Mouse (Mus musculus) C2C12 (cell line): ENCODE measurements around the gene Dlgap1. TPM values are rescaled to one million over a fixed set of nuclear protein-coding genes. Genes with fewer than 3 reads are reported as not detected.

Experiments
- H3K27me3 ChIP-seq: one replicate; pipeline ENCODE4 v1.6.1; 2011; ENCODE audit not compliant: control insufficient read depth, insufficient read depth, insufficient read length
- H3K36me3 ChIP-seq: one replicate; pipeline ENCODE4 v1.6.1; 2011; ENCODE audit not compliant: control insufficient read depth, insufficient read depth
- H3K4me3 ChIP-seq: one replicate; pipeline ENCODE4 v1.5.1; 2011; ENCODE audit warnings: mild to moderate bottlenecking, control low read depth; ENCODE audit not compliant: poor library complexity, insufficient read depth, severe bottlenecking
- H3K79me2 ChIP-seq: one replicate; pipeline ENCODE4 v1.6.1; 2011; ENCODE audit not compliant: control insufficient read depth, insufficient read depth
- H3K79me3 ChIP-seq: one replicate; pipeline ENCODE4 v1.6.1; 2011; ENCODE audit warnings: low read depth, control low read depth
- H3ac ChIP-seq: one replicate; pipeline ENCODE3; 2011; ENCODE audit warnings: low read depth; ENCODE audit not compliant: control insufficient read depth, insufficient read length
- CEBPB ChIP-seq: IDR thresholded peaks from one replicate; pipeline ENCODE4 v1.6.1; 2011; ENCODE audit warnings: low read depth, mild to moderate bottlenecking, control low read depth, moderate library complexity
- CTCF ChIP-seq: IDR thresholded peaks from one replicate; pipeline ENCODE4 v1.5.1; 2011; ENCODE audit not compliant: control insufficient read depth, insufficient read depth, insufficient read length
- FOSL1 ChIP-seq: IDR thresholded peaks from one replicate; pipeline ENCODE4 v1.8.0; 2011; ENCODE audit warnings: mild to moderate bottlenecking, low read length; ENCODE audit not compliant: poor library complexity, insufficient read depth, severe bottlenecking
- MAX ChIP-seq: IDR thresholded peaks from one replicate; pipeline ENCODE4 v1.6.1; 2011; ENCODE audit warnings: mild to moderate bottlenecking, control low read depth
- MYOD1 ChIP-seq: IDR thresholded peaks from one replicate; pipeline ENCODE4 v1.6.1; 2011; ENCODE audit warnings: low read depth; ENCODE audit not compliant: control insufficient read depth, insufficient read length
- MYOG ChIP-seq: IDR thresholded peaks from one replicate; pipeline ENCODE4 v1.6.1; 2011; ENCODE audit not compliant: control insufficient read depth, insufficient read length; ENCODE audit errors: extremely low read depth
- USF1 ChIP-seq: IDR thresholded peaks from one replicate; pipeline ENCODE4 v1.6.1; 2011; ENCODE audit warnings: low read depth, mild to moderate bottlenecking, control low read depth, moderate library complexity
- polyA plus RNA-seq: library from polyadenylated mRNA; unstranded; fragments of >200 nt; fragmentation: generic; extraction: Trizol; gene quantifications from one replicate; pipeline ENCODE4 v1.2.1, GENCODE M21; 2012; ENCODE audit warnings: missing spikeins

Gene Dlgap1
- polyA plus RNA-seq, 1 experiment = 0.22 TPM

- H3K36me3 ChIP-seq = no peaks in the 10 kb centered on the region
- no peaks in the 10 kb centered on the region for H3K79me3 ChIP-seq
- H3K4me3 ChIP-seq = no peak overlapping the region
- H3ac ChIP-seq = no peak overlapping the region
- no peak for TF ChIP-seq MYOG
- no peak for TF ChIP-seq MYOD1
- TF ChIP-seq CTCF = no peak
- no peak for TF ChIP-seq FOSL1
- H3K27me3 ChIP-seq = peaks cover 5% of the 10 kb centered on the region
- H3K79me2 ChIP-seq = no peaks in the 10 kb centered on the region
Observed at GRCm38 (mm10) chr17:70472162-70472561, 503.3 kb downstream of the Dlgap1 start.

- H3K36me3 ChIP-seq = no peaks in the 10 kb centered on the region
- H3K79me2 ChIP-seq = no peaks in the 10 kb centered on the region
- TF ChIP-seq CEBPB (no peak), MYOG (no peak), USF1 (no peak), FOSL1 (no peak), MYOD1 (no peak), MAX (no peak), CTCF (no peak)
- H3ac ChIP-seq = no peak overlapping the region
- peaks cover 5% of the 10 kb centered on the region for H3K27me3 ChIP-seq
- no peak overlapping the region for H3K4me3 ChIP-seq
- no peaks in the 10 kb centered on the region for H3K79me3 ChIP-seq
Observed at GRCm38 (mm10) chr17:70473871-70474270, 505.0 kb downstream of the Dlgap1 start.

- no peaks in the 10 kb centered on the region for H3K79me2 ChIP-seq
- H3K79me3 ChIP-seq = no peaks in the 10 kb centered on the region
- no peak overlapping the region for H3K4me3 ChIP-seq
- H3K27me3 ChIP-seq = no peaks in the 10 kb centered on the region
- no peak overlapping the region for H3ac ChIP-seq
- no peak for TF ChIP-seq FOSL1
- TF ChIP-seq CEBPB = no peak
- TF ChIP-seq MYOD1 = no peak
- TF ChIP-seq MAX = no peak
- TF ChIP-seq CTCF = no peak
- no peak for TF ChIP-seq USF1
- TF ChIP-seq MYOG = no peak
- no peaks in the 10 kb centered on the region for H3K36me3 ChIP-seq
Observed at GRCm38 (mm10) chr17:70483716-70484115, 514.8 kb downstream of the Dlgap1 start.

DNA sequence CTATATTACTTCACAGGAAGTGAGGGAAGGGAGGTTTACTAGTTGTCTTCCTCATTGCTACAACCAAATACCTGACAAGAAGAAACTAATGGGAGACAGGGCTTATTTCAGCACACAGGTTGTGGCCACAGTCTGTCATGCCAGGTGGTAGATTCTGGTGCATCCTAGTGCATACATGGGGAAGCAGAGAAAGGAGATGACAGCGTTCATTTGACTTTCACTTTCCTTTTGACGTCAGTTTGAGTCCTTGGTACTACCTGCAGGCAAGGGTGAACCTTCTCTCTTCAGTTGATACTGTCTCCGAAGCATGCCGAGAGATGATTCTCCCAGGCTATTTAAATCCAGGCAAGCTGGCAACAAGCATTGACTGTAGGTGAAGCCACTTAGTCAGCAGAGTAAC, 516.8 kb downstream of the Dlgap1 start:
- H3K27me3 ChIP-seq = no peaks in the 10 kb centered on the region
- no peak for TF ChIP-seq USF1
- TF ChIP-seq CEBPB = no peak
- no peak for TF ChIP-seq MYOG
- no peak for TF ChIP-seq FOSL1
- no peak for TF ChIP-seq MAX
- TF ChIP-seq CTCF = no peak
- TF ChIP-seq MYOD1 = no peak
- no peak overlapping the region for H3K4me3 ChIP-seq
- H3K79me3 ChIP-seq = no peaks in the 10 kb centered on the region
- H3ac ChIP-seq = no peak overlapping the region
- H3K79me2 ChIP-seq = no peaks in the 10 kb centered on the region
- H3K36me3 ChIP-seq = no peaks in the 10 kb centered on the region

- Histone ChIP-seq H3ac (no peak overlapping the region), H3K27me3 (no peaks in the 10 kb centered on the region), H3K79me2 (no peaks in the 10 kb centered on the region), H3K4me3 (no peak overlapping the region), H3K36me3 (no peaks in the 10 kb centered on the region), H3K79me3 (no peaks in the 10 kb centered on the region)
- TF ChIP-seq MYOD1 (no peak), MAX (no peak)
Observed at GRCm38 (mm10) chr17:70486259-70486658, 517.4 kb downstream of the Dlgap1 start.

- H3K79me3 ChIP-seq = no peaks in the 10 kb centered on the region
- H3K79me2 ChIP-seq = no peaks in the 10 kb centered on the region
- H3K27me3 ChIP-seq = no peaks in the 10 kb centered on the region
- no peak overlapping the region for H3ac ChIP-seq
- H3K4me3 ChIP-seq = no peak overlapping the region
- no peaks in the 10 kb centered on the region for H3K36me3 ChIP-seq
- TF ChIP-seq MYOD1 (no peak), USF1 (no peak), CEBPB (no peak), FOSL1 (no peak), CTCF (no peak), MYOG (no peak), MAX (no peak)
Observed at GRCm38 (mm10) chr17:70486831-70487230, 518.0 kb downstream of the Dlgap1 start.
